Mouse (Mus musculus): Measurements from ENCODE around the gene Lrrc26. TPM values are rescaled to one million over a fixed set of nuclear protein-coding genes. Genes with fewer than 3 reads are reported as not detected.

The Lrrc26 gene
- polyA plus RNA-seq, 1 experiment, result not detected

DNA sequence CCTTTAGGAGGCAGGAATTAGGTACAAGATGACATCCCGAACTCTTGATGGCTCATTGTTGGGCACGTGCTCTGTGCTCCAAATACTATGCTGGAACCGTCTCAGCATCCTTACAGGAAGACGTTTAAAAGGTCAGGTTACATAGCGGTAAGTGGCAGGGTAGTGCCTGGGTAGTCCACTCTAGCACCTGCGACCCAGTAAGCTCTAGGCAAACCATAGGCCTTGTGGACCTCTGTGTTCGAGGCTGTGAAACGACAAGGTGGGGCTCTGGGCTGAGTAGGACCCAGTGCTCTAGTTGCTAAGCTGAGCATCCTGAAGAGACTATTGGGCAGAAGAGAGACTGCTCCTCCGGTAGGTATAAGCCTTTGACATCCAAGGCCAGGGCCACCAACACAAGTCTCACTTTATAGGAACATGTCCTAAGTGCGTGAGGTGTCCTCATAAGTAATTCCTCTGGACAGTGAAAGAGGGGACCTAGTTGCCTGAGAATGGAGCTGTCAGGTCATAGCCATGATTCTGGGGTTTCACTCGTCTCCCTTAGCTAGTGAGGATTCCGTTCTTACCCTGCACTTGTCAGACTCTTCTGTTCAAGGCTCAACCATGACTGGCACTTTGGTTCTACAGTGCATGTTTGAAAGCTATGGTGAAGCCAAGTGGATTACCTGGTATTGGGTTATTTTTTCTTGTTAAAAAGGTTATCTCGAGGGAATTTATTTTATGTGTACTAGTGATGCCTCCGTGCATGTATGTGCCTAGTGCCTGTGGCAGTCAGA lies 16.1 kb downstream of the Lrrc26 start:
- H3K36me3 ChIP-seq (ENCODE audit: control insufficient read depth, insufficient read depth), result no peaks in the 10 kb centered on the region
- no peak for TF ChIP-seq CEBPB (IDR thresholded peaks at IDR 0.05; ENCODE audit: low read depth)
- no peak for TF ChIP-seq MYOG (IDR thresholded peaks at IDR 0.05; ENCODE audit: control insufficient read depth, extremely low read depth, insufficient read length)
- TF ChIP-seq FOSL1 (IDR thresholded peaks at IDR 0.05; ENCODE audit: insufficient read depth, low read length, poor library complexity, severe bottlenecking), result no peak
- TF ChIP-seq MYOD1 (IDR thresholded peaks at IDR 0.05; ENCODE audit: control insufficient read depth, insufficient read length, low read depth), result no peak
- no peak for TF ChIP-seq USF1 (IDR thresholded peaks at IDR 0.05; ENCODE audit: low read depth)
- TF ChIP-seq CTCF (IDR thresholded peaks at IDR 0.05; ENCODE audit: control insufficient read depth, insufficient read depth, insufficient read length), result no peak
- no peak for TF ChIP-seq MAX (IDR thresholded peaks at IDR 0.05)
- H3K79me3 ChIP-seq (ENCODE audit: low read depth), result no peaks in the 10 kb centered on the region
- peaks cover 51% of the 10 kb centered on the region for H3K27me3 ChIP-seq (ENCODE audit: control insufficient read depth, insufficient read depth, insufficient read length)
- H3ac ChIP-seq (ENCODE audit: control insufficient read depth, insufficient read length, low read depth), result no peak overlapping the region
- no peaks in the 10 kb centered on the region for H3K79me2 ChIP-seq (ENCODE audit: control insufficient read depth, insufficient read depth)
- H3K4me3 ChIP-seq (ENCODE audit: insufficient read depth, poor library complexity, severe bottlenecking), result no peak overlapping the region

DNA sequence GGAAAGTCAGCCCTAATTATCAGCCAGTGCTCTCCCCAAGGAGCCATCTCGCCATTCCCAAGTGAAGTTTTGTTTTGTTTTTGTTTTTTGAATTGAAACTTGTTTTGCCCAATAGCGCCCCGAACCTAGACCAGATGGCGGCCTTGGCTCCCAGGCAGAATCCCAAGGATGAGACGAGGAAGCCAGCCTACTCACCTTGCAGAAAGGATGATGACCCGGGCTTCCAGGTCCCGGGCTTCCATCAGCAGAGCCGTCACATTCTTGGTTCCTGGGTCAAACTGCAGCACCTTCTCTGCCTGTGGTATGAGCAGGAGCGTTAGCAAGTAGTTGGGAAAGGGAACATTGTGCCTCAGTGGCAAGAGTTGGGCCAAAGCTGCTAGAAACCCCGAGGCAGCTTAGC lies 20.5 kb downstream of the Lrrc26 start:
- H3K36me3 ChIP-seq (ENCODE audit: control insufficient read depth, insufficient read depth), result no peaks in the 10 kb centered on the region
- H3ac ChIP-seq (ENCODE audit: control insufficient read depth, insufficient read length, low read depth), result no peak overlapping the region
- no peak overlapping the region for H3K4me3 ChIP-seq (ENCODE audit: insufficient read depth, poor library complexity, severe bottlenecking)
- TF ChIP-seq CEBPB (IDR thresholded peaks at IDR 0.05; ENCODE audit: low read depth) (no peak), USF1 (IDR thresholded peaks at IDR 0.05; ENCODE audit: low read depth) (no peak), MYOD1 (IDR thresholded peaks at IDR 0.05; ENCODE audit: control insufficient read depth, insufficient read length, low read depth) (no peak), MAX (IDR thresholded peaks at IDR 0.05) (no peak), MYOG (IDR thresholded peaks at IDR 0.05; ENCODE audit: control insufficient read depth, extremely low read depth, insufficient read length) (no peak), FOSL1 (IDR thresholded peaks at IDR 0.05; ENCODE audit: insufficient read depth, low read length, poor library complexity, severe bottlenecking) (no peak), CTCF (IDR thresholded peaks at IDR 0.05; ENCODE audit: control insufficient read depth, insufficient read depth, insufficient read length) (no peak)
- no peaks in the 10 kb centered on the region for H3K79me3 ChIP-seq (ENCODE audit: low read depth)
- H3K27me3 ChIP-seq (ENCODE audit: control insufficient read depth, insufficient read depth, insufficient read length), result peaks cover 68% of the 10 kb centered on the region
- no peaks in the 10 kb centered on the region for H3K79me2 ChIP-seq (ENCODE audit: control insufficient read depth, insufficient read depth)

DNA sequence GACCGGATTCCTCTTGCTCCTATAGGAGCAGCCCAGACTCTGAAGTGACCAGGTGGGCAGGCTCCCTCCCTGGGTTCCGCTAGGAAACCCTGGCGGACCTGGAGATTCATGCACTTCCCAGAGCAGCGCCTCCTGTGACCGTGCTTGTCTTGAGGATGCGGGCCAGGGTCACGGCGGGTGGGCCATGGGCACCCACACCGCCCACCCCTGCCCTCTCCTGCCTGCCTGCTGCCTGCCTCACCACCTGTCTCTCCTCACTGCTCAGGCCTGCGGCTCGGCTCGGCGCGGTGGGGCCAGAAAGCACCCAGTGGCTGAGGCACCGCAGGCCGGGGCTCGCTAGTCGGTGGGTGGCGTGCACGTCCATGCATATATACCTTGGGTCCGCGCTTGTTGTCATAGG lies 21.3 kb downstream of the Lrrc26 start:
- H3K27me3 ChIP-seq (ENCODE audit: control insufficient read depth, insufficient read depth, insufficient read length), result peaks cover 60% of the 10 kb centered on the region
- no peaks in the 10 kb centered on the region for H3K36me3 ChIP-seq (ENCODE audit: control insufficient read depth, insufficient read depth)
- no peaks in the 10 kb centered on the region for H3K79me2 ChIP-seq (ENCODE audit: control insufficient read depth, insufficient read depth)
- no peak overlapping the region for H3ac ChIP-seq (ENCODE audit: control insufficient read depth, insufficient read length, low read depth)
- H3K4me3 ChIP-seq (ENCODE audit: insufficient read depth, poor library complexity, severe bottlenecking), result no peak overlapping the region
- no peaks in the 10 kb centered on the region for H3K79me3 ChIP-seq (ENCODE audit: low read depth)
- TF ChIP-seq CEBPB (IDR thresholded peaks at IDR 0.05; ENCODE audit: low read depth), result no peak
- no peak for TF ChIP-seq MYOD1 (IDR thresholded peaks at IDR 0.05; ENCODE audit: control insufficient read depth, insufficient read length, low read depth)
- TF ChIP-seq MYOG (IDR thresholded peaks at IDR 0.05; ENCODE audit: control insufficient read depth, extremely low read depth, insufficient read length), result no peak
- TF ChIP-seq MAX (IDR thresholded peaks at IDR 0.05), result no peak
- no peak for TF ChIP-seq FOSL1 (IDR thresholded peaks at IDR 0.05; ENCODE audit: insufficient read depth, low read length, poor library complexity, severe bottlenecking)
- TF ChIP-seq CTCF (IDR thresholded peaks at IDR 0.05; ENCODE audit: control insufficient read depth, insufficient read depth, insufficient read length), result no peak
- TF ChIP-seq USF1 (IDR thresholded peaks at IDR 0.05; ENCODE audit: low read depth), result no peak

DNA sequence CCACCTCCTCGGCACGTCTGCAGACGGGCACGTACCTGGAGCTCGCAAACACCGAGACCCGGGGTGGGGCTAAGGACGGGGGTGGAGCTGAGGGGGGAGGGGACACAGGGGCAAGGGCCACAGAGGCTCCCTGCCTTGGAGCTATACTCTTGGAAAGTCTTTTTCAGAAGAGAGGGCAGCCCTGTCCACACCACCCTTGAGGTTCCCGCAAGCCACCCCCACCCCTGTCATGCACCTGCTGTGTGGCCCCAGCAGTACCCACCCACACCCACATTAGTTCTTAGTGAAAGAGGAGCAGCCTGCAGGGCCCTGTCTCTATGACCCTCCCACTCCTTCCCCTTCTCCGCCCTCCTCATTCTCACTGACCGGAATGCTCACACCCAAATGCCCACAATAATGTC lies 21.8 kb downstream of the Lrrc26 start:
- Histone ChIP-seq H3K4me3 (ENCODE audit: insufficient read depth, poor library complexity, severe bottlenecking) (no peak overlapping the region), H3K79me3 (ENCODE audit: low read depth) (no peaks in the 10 kb centered on the region), H3K27me3 (ENCODE audit: control insufficient read depth, insufficient read depth, insufficient read length) (peaks cover 60% of the 10 kb centered on the region), H3ac (ENCODE audit: control insufficient read depth, insufficient read length, low read depth) (no peak overlapping the region), H3K36me3 (ENCODE audit: control insufficient read depth, insufficient read depth) (no peaks in the 10 kb centered on the region), H3K79me2 (ENCODE audit: control insufficient read depth, insufficient read depth) (no peaks in the 10 kb centered on the region)
- TF ChIP-seq USF1 (IDR thresholded peaks at IDR 0.05; ENCODE audit: low read depth), result no peak
- TF ChIP-seq MYOG (IDR thresholded peaks at IDR 0.05; ENCODE audit: control insufficient read depth, extremely low read depth, insufficient read length), result no peak
- no peak for TF ChIP-seq MYOD1 (IDR thresholded peaks at IDR 0.05; ENCODE audit: control insufficient read depth, insufficient read length, low read depth)
- TF ChIP-seq FOSL1 (IDR thresholded peaks at IDR 0.05; ENCODE audit: insufficient read depth, low read length, poor library complexity, severe bottlenecking), result no peak
- TF ChIP-seq CEBPB (IDR thresholded peaks at IDR 0.05; ENCODE audit: low read depth), result no peak
- no peak for TF ChIP-seq MAX (IDR thresholded peaks at IDR 0.05)
- TF ChIP-seq CTCF (IDR thresholded peaks at IDR 0.05; ENCODE audit: control insufficient read depth, insufficient read depth, insufficient read length), result no peak

DNA sequence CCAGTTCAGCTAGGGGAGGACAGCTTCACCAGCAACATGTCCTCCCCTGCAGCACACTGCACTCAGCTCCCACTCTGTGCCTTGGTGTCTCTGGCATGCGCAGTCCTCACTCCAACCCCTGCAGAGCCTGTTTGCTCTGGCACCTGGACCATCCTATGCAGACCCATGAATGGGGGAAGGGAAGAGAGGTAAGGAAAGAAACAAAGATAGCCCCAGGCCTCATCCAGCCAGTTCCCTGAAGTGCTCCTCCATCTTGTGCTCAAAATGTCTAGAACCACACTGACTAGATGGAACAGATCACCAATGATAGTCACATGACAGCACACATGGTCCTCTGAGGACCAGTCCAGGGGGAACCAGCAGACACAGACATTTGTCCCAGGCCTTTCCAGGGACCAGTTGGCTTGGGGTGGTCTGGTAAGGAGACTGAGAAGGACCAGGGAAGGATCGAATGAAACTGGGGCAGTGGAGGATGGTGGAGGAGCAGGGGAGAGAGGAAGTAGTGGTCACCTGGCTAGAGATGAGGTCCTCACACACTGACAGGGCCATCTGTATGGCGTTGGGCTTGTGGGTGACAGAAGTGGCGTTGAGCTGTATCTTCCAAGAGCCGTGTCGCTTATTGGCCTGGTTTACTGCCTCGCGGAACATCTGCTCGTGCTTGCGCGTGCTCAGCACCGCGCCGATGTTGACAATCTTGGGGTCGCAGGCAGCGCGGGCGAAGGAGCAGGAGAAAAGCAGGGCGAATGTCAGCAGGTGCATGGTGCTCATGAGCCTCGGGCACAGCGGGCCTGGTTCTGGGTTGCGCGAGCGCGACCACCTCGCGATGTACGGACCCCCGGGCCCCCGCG lies 28.6 kb downstream of the Lrrc26 start:
- Histone ChIP-seq H3K4me3 (ENCODE audit: insufficient read depth, poor library complexity, severe bottlenecking) (no peak overlapping the region), H3K27me3 (ENCODE audit: control insufficient read depth, insufficient read depth, insufficient read length) (peaks cover 52% of the 10 kb centered on the region), H3K79me3 (ENCODE audit: low read depth) (no peaks in the 10 kb centered on the region), H3K79me2 (ENCODE audit: control insufficient read depth, insufficient read depth) (no peaks in the 10 kb centered on the region), H3ac (ENCODE audit: control insufficient read depth, insufficient read length, low read depth) (no peak overlapping the region), H3K36me3 (ENCODE audit: control insufficient read depth, insufficient read depth) (no peaks in the 10 kb centered on the region)
- no peak for TF ChIP-seq FOSL1 (IDR thresholded peaks at IDR 0.05; ENCODE audit: insufficient read depth, low read length, poor library complexity, severe bottlenecking)
- TF ChIP-seq MYOG (IDR thresholded peaks at IDR 0.05; ENCODE audit: control insufficient read depth, extremely low read depth, insufficient read length), result no peak
- TF ChIP-seq MAX (IDR thresholded peaks at IDR 0.05), result no peak
- TF ChIP-seq CEBPB (IDR thresholded peaks at IDR 0.05; ENCODE audit: low read depth), result no peak
- no peak for TF ChIP-seq CTCF (IDR thresholded peaks at IDR 0.05; ENCODE audit: control insufficient read depth, insufficient read depth, insufficient read length)
- no peak for TF ChIP-seq MYOD1 (IDR thresholded peaks at IDR 0.05; ENCODE audit: control insufficient read depth, insufficient read length, low read depth)
- no peak for TF ChIP-seq USF1 (IDR thresholded peaks at IDR 0.05; ENCODE audit: low read depth)

All from C2C12 (cell line).